Mouse (Mus musculus) embryonic facial prominence, embryonic 11.5 days (tissue): ENCODE measurements around the gene Ntn5. TPM values are rescaled to one million over a fixed set of nuclear protein-coding genes. Genes with fewer than 3 reads are reported as not detected.

Experiments
- ATAC-seq: fragments of 200-750 bp; cut with Nextera tagmentation; replicated peaks from 2 replicates; pipeline ENCODE4 v1.8.0; 2017; ENCODE audit warnings: low read depth; ENCODE audit not compliant: insufficient number of reproducible peaks, low FRiP score, low TSS enrichment
- DNase-seq: peaks from one replicate; pipeline ENCODE4 v3.0.0-alpha.2; 2015; ENCODE audit warnings: low spot score
- H3K27ac ChIP-seq: fragments of 300-500 bp; sonication (generic); replicated peaks from 2 replicates; pipeline ENCODE4 v1.5.1; 2014; ENCODE audit warnings: mild to moderate bottlenecking, low read depth, low read length, control low read depth
- H3K27me3 ChIP-seq: fragments of 300-500 bp; sonication (generic); 2 replicates; pipeline ENCODE4 v1.6.1; 2014; ENCODE audit warnings: mild to moderate bottlenecking, low read length, moderate library complexity, mixed read lengths; ENCODE audit not compliant: control insufficient read depth, insufficient read depth
- H3K36me3 ChIP-seq: fragments of 300-500 bp; sonication (generic); replicated peaks from 2 replicates; pipeline ENCODE4 v1.6.1; 2014; ENCODE audit warnings: low read depth, mild to moderate bottlenecking, low read length, moderate library complexity, mixed read lengths; ENCODE audit not compliant: control insufficient read depth, insufficient read depth
- H3K4me1 ChIP-seq: fragments of 300-500 bp; sonication (generic); 2 replicates; pipeline ENCODE4 v1.6.1; 2014; ENCODE audit warnings: low read length, mixed read lengths; ENCODE audit not compliant: control insufficient read depth, insufficient read depth
- H3K4me2 ChIP-seq: fragments of 300-500 bp; sonication (generic); 2 replicates; pipeline ENCODE4 v1.6.1; 2014; ENCODE audit warnings: low read depth, mild to moderate bottlenecking, control low read depth, low read length, moderate library complexity
- H3K4me3 ChIP-seq: fragments of 300-500 bp; sonication (generic); 2 replicates; pipeline ENCODE4 v1.5.1; 2014; ENCODE audit warnings: low read depth, low read length, control low read depth
- H3K9ac ChIP-seq: fragments of 300-500 bp; sonication (generic); replicated peaks from 2 replicates; pipeline ENCODE4 v1.6.1; 2014; ENCODE audit warnings: mild to moderate bottlenecking, control low read depth, low read length
- H3K9me3 ChIP-seq: fragments of 300-500 bp; sonication (generic); replicated peaks from 2 replicates; pipeline ENCODE4 v1.6.1; 2016; ENCODE audit warnings: mild to moderate bottlenecking, low read length, inconsistent platforms, mixed read lengths; ENCODE audit not compliant: control insufficient read depth
- WGBS: fragments of 180-500 bp; shearing (Covaris S2); extraction: QIAGEN DNeasy Blood & Tissue Kit; methylation state at CpG from one replicate; pipeline ENCODE4 v1.1.7; 2014; 5-methylcytosine and 5-hydroxymethylcytosine counted together
- polyA plus RNA-seq: library from polyadenylated mRNA; unstranded; fragments of >200 nt; fragmentation: Nextera tagmentation; extraction: Ambion mirVana; gene quantifications from 2 replicates; pipeline ENCODE4 v1.2.1, GENCODE M21; 2014

Gene Ntn5
- 0.25 TPM in 2 replicates for polyA plus RNA-seq

GRCm38 (mm10) chr7:45683396-45684050, at the start of gene Ntn5:
Gene Ntn5 (plus strand): TSS chr7:45684022.
- Histone ChIP-seq H3K36me3 (no peaks in the 10 kb centered on the region), H3K9me3 (no peaks in the 10 kb centered on the region), H3K4me3 (no peak within 1 kb of the TSS), H3K9ac (no peak within 1 kb of the TSS; the same call in 1 of the 2 replicates), H3K4me1 (peaks cover 9% of the 10 kb centered on the region), H3K27me3 (no peaks in the 10 kb centered on the region), H3K4me2 (no peak within 1 kb of the TSS), H3K27ac (no peak within 1 kb of the TSS)
- no peak for DNase-seq
- ATAC-seq, result no peak
- WGBS, result 70% methylated on average over 7 of the region's 7 CpGs

GRCm38 (mm10) chr7:45634946-45635681, 48.7 kb upstream of the Ntn5 start:
- no peak overlapping the region for H3K9ac ChIP-seq
- H3K4me2 ChIP-seq, result no peak overlapping the region
- ATAC-seq, result no peak
- H3K9me3 ChIP-seq, result no peaks in the 10 kb centered on the region
- no peak overlapping the region for H3K4me3 ChIP-seq
- no peaks in the 10 kb centered on the region for H3K36me3 ChIP-seq
- WGBS, result 90% methylated on average over 11 of the region's 11 CpGs
- H3K27ac ChIP-seq, result no peak overlapping the region
- no peak for DNase-seq
- peaks cover 5% of the 10 kb centered on the region; the same call in 1 of the 2 replicates for H3K27me3 ChIP-seq
- no peaks in the 10 kb centered on the region; the same call in 1 of the 2 replicates for H3K4me1 ChIP-seq

GRCm38 (mm10) chr7:45635711-45636688, 47.8 kb upstream of the Ntn5 start:
- 83% methylated on average over 15 of the region's 15 CpGs for WGBS
- Histone ChIP-seq H3K4me2 (no peak overlapping the region), H3K4me1 (no peaks in the 10 kb centered on the region; the same call in 1 of the 2 replicates), H3K4me3 (no peak overlapping the region), H3K9me3 (no peaks in the 10 kb centered on the region), H3K9ac (no peak overlapping the region), H3K27me3 (peaks cover 5% of the 10 kb centered on the region; the same call in 1 of the 2 replicates), H3K36me3 (no peaks in the 10 kb centered on the region), H3K27ac (no peak overlapping the region)
- ATAC-seq, result no peak
- DNase-seq, result no peak

GRCm38 (mm10) chr7:45637710-45638109, 46.1 kb upstream of the Ntn5 start:
- DNase-seq (no peak), ATAC-seq (no peak)
- H3K4me3 ChIP-seq, result no peak overlapping the region
- no peaks in the 10 kb centered on the region for H3K27me3 ChIP-seq
- no peaks in the 10 kb centered on the region for H3K9me3 ChIP-seq
- H3K9ac ChIP-seq, result no peak overlapping the region
- no peak overlapping the region for H3K4me2 ChIP-seq
- WGBS, result 90% methylated on average over 6 of the region's 6 CpGs
- no peaks in the 10 kb centered on the region for H3K4me1 ChIP-seq
- H3K36me3 ChIP-seq, result no peaks in the 10 kb centered on the region
- no peak overlapping the region for H3K27ac ChIP-seq

GRCm38 (mm10) chr7:45638623-45639401, 45.0 kb upstream of the Ntn5 start:
- Histone ChIP-seq H3K9ac (no peak overlapping the region), H3K27ac (no peak overlapping the region), H3K27me3 (no peaks in the 10 kb centered on the region), H3K4me1 (no peaks in the 10 kb centered on the region), H3K9me3 (no peaks in the 10 kb centered on the region), H3K4me2 (peak overlapping the region; percentile 2; the same call in 1 of the 2 replicates), H3K36me3 (no peaks in the 10 kb centered on the region), H3K4me3 (0 out of 2 replicates have a peak overlapping the region, but pooled peaks have one; percentile 1)
- ATAC-seq (peak; percentile 84), DNase-seq (peak; percentile 99)
- 17% methylated on average over 29 of the region's 29 CpGs for WGBS

- no peak within 1 kb of the TSS for H3K4me3 ChIP-seq
- no peak within 1 kb of the TSS; the same call in 1 of the 2 replicates for H3K27ac ChIP-seq
- no peak within 1 kb of the TSS for H3K4me2 ChIP-seq
- H3K9me3 ChIP-seq, result no peaks in the 10 kb centered on the region
- no peaks in the 10 kb centered on the region; the same call in 1 of the 2 replicates for H3K4me1 ChIP-seq
- no peak for DNase-seq
- no peaks in the 10 kb centered on the region for H3K36me3 ChIP-seq
- WGBS, result 20% methylated on average over 19 of the region's 19 CpGs
- H3K27me3 ChIP-seq, result no peaks in the 10 kb centered on the region
- H3K9ac ChIP-seq, result no peak within 1 kb of the TSS
- ATAC-seq, result no peak
These were observed 44.2 kb upstream of the Ntn5 start, which contains the start of gene Mamstr for GRCm38 (mm10) chr7:45639561-45640027. Gene Mamstr (plus strand): TSS chr7:45639977.
